Mouse (Mus musculus) left cerebral cortex, adult 18-20 months (tissue): ENCODE data around the gene Ago4. TPM values are rescaled to one million over a fixed set of nuclear protein-coding genes. Genes with fewer than 3 reads are reported as not detected.
"Not testable (repeated sequence)": the region's sequence is repeated elsewhere in the genome, so short reads cannot be mapped to it uniquely, and the experiment has no call there.

Experiments used
- DNase-seq, 2 experiments: peaks; one replicate each; pipeline ENCODE4 v3.0.0; 2021 to 2022; ENCODE audit warnings: low spot score in 2 of 2, mixed read lengths in 1 of 2
- long read RNA-seq, 2 experiments: library from polyadenylated mRNA; stranded (forward); transcript quantifications; one replicate each; pipeline ENCODE4 v2.0.0; 2021
- total RNA-seq, 2 experiments: library from RNA; stranded (reverse); gene quantifications; 2 replicates each; pipeline ENCODE4 v1.2.3; 2021

Gene Ago4
- 1 to 10 TPM; 8.5 to 9.7 TPM for total RNA-seq
- long read RNA-seq, experiment 1, full-length matches to known transcripts: 2 of 8 reads
- long read RNA-seq, experiment 1, partial matches to known transcripts: 3 of 8 reads
- long read RNA-seq, experiment 1, other reads (novel, unspliced or antisense): 3 of 8 reads
- long read RNA-seq, experiment 2, partial matches to known transcripts: 3 of 3 reads
- long read RNA-seq, experiment 2, other reads (novel, unspliced or antisense): 0 of 3 reads

DNA sequence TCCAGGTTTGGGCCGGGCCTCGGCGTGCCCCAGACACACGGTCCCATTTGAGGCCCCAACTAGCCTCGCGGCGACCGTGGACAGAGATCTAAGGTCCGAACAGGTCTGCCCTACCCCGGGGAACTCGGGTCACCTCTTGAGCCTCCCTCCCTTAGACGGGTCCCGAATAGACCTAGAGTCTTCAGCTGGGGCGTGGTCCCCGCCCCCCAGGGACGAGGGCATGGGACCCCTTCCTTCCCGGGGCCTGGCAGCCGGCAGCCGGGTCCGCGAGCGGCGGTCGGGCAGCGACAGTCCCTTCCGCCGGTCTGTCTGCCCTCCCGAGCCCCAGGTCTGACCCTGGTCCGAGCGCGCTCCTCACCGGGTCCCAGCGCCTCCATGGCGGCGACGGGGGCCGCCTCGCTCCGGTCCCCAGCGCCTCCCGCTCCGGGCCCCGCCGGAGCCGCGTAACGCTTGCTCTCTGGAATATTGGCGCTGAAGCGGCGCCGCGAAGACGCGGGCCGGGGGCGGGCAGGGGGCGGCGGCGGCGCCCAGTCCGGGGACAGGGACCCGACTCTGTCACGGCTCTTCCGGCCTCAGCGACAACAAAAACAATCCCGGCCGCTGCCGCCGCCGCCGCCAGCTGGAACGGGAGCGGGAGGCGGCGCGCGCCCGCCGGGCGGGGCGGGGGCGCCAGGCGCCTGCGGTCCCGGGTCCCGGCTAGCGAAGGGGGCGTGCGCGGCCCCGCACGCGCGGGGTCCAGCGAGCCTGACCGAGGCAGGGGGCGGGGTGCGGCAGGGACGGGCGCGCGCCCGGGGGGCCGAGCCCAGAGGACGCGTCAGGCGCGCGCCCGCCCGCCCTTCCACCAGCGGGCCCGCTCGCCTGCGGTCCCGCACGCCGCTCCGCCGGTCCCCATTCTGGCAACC, at the start of gene Ago4:
TSS of gene Ago4 (minus strand) at position 646 of the 902 bp plus-strand sequence.
- DNase-seq: peak; percentile 35 to 56

DNA sequence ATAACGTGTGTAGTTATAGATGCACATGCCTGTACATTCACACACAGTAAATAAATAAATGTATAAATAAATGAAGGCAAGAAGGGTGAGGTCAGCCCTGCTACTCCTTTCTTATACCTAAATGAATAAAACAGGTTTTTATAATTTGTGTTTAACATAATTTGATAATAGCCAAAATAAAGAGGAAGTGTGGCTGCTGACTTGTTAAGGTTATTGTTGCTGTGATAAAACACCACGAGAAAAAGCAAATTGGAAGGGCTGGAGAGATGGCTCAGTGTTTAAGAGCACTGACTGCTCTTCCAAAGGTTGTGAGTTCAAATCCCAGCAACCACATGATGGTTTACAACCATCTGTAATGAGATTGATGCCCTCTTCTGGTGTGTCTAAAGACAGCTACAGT, 45.8 kb upstream of the Ago4 start:
- no peak for DNase-seq

DNA sequence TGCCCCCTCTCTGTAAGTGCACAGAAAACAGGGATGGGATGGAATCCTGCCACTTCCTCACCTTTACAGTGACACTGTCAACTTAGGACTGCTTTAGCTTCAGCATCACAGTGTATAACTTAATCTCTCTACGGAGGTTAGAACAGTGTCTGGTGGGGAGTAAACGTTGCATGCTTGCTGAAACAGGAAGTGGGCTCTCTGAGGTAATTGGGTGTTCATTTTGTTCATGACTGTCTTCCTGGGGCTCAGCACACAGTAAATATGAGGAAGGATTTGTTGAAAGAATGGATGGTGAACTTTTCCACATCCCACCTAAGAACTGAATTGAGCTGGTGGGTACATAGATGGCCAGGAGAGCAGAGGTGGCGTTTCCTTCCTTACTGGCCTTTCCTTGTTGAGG, 44.6 kb upstream of the Ago4 start:
- no peak for DNase-seq

DNA sequence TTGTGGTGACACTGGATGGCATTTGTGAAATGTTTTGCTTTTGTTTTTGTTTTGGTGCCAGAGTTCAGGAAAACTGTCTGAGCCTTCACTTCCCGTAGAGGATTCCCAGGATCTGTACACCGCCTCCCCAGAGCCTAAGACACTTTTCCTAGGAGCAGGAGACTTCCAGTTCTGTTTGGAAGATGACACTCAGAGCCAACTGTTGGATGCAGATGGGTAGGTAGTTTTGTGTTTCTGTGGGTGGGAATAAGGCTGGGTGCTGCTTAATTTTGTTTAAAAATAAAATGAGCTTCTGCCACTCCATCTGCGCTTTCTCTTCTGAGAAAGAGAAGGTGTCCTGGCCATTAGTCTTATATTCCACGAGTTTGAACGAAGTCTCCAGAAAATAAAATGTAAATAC, 43.0 kb upstream of the Ago4 start:
- peak; percentile 14 to 29 for DNase-seq

DNA sequence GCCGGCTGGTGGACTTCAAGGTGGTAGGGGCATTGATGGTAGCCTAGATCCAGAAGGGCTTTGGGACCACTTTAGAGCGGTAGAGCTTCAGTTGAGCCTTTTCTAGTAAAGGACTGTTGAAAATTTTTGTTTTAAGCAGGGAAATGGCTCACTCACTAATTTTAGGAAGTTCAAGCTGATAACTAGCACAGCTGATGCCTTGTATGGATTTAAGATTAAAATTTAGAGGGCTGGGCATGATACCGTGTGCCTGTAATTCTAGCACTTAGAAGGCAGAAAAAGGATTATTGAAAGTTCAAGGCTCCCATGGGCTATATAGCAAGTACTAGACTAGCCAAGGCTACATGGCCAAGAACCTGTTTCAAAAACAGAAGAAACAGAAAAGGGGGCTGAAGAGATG, 36.5 kb upstream of the Ago4 start:
- DNase-seq: no peak

DNA sequence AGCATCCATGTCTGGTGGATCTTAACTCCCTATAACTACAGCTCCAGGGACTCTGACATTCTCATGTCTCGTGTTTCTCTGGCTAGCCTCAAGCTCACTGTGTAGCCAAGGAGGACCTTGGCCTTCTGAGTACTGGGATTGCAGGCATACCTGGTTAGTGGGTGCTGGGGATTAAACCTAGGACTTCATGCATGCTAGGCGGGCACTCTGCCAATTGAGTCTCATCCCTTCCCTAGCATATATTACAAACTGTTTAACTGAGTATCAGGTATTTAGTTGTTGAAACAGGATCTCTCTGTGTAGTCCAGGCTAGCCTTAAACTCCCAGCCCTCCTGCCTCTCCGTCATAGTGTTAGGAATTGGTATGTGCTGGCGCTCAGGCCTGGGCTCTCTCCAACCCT, 34.0 kb upstream of the Ago4 start:
- no peak for DNase-seq

DNA sequence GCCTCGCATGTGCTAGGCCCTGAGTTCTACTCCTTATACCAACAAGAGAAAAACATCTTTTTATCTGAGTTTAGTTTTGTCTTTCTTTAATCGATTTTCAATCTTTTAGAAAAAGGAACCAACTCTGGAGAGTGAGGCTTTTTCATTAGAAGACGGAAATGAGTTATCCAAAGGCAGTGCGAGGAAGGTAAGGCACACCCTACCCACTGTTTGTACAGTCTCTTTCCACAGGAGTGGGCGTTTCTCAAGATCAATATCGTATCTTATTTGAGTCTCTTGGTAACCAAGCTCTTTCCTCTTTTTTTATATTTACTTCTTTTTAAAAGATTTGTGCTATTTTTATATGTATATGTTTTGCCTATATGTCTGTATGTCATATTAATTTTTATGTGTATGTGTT, 30.5 kb upstream of the Ago4 start:
- DNase-seq: no peak

DNA sequence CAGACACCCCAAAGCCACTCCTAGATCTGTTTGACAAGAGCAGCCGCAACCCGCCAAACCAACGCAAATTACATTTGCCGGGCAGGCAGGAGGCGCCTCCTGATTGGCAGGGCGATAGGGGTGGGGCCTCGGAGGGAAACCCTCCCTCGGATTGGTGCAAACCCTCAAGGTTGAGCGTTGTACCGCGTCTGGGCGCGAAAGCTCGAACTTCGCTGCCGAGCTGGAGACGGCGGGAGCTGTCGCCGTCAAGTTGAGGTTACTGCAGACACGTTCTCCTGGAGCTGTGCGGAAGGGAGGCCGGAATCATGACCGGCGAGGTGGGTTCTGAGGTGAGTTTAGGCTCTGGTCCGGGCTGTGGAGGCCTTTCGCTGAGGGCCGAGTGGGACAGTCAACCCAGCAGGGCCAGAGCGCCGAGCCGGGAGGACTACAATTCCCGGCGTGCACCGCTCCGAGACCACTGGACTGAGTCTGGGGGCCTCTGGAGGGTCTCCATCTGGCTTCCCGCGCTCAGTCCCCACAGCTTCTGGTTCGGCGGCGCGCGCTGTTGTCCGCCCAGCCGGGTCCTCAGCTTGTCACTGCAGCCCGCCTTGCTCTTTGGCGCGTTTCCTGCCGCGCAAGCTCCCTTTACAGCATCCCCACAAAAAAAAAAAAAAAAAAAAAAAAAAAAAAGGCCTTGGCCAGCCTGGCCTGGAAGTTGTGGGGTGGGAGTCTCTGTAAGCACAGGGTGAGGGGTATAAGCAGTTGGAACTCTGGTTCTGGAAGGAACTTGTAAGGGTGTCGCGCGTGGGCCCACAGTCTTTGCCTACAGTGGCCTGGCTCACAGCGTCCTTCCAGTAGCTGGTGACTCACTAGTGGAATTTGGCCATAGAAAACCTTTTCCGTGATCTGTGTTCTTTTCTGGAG, 23.8 kb upstream of the Ago4 start, which contains the start of gene Clspn:
TSS of gene Clspn (plus strand) at position 127 of the 903 bp plus-strand sequence.
- peak; percentile 73 to 80 for DNase-seq

DNA sequence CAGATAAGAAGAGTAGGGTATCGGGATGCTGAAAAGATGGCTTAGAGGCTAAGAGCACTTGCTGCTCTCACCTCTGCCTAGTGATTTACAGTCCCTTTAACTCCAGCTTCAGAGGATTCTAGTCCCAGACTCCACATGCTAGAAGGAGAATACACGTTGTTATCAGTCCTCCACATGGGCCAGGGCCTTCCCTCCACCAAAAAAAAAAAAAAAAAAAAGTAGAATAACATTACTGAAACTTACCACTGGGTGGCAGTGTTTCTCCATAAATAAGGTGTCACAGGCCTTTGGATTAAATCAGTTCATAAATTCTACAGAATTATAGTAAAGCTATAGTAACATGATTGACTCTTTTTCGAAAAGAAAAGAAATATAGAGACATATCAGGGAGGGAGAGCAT, 21.2 kb upstream of the Ago4 start:
- no peak for DNase-seq

DNA sequence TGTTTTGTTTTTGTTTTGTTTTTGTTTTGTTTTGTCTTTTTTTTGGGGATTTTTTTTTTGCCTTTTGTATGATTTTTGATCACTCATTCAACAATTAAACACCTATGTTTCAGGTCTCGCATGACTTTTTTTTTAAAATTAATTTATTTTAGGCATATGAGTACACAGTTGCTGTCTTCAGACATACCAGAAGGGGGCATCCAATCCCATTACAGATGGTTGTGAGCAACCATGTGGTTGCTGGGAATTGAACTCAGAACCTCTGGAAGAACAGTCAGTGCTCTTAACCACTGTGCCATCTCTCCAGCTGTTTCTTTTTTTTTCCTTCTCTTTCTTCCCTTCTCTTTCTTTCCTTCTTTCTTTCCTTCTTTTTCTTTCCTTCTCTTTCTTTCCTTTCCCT, 20.4 kb upstream of the Ago4 start:
- no peak for DNase-seq

DNA sequence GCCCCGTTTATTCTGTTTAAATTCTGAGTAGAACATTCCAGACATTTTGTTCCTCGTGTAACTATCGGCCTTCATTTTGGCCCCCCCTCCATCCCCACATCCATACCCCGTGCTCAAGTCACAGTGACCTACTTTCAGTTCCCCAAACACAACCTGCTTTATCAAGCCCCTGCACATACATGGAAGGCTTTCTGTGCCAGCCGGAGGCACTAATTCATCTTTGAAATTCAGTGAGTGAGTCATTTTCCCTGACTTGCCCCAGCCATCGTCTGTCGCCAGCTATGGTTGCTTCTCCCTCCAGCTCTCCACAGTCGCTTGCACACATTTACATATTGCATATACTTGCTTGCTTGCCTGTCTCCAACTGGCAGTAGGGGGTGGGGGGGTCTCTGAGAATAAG, 19.8 kb upstream of the Ago4 start:
- DNase-seq: peak; percentile 36 to 39

DNA sequence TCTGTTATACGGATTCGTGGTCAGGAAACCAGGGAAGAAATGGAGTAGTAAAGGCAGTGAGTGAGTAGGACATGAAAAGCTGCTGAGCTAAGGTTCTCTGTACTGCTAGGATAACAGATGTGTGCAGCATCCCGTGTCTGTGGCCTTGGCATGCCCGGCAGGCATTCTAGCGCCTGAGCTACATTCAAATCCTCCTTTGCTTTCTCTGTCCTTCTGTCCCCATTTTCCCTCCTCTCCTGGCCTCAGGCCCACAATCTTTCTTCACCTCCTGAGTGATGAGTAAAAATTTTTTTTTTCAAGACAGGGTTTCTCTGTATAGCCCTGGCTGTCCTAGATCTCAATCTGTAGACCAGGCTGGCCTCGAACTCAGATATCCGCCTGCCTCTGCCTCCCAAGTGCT, 18.9 kb upstream of the Ago4 start:
- no peak for DNase-seq

DNA sequence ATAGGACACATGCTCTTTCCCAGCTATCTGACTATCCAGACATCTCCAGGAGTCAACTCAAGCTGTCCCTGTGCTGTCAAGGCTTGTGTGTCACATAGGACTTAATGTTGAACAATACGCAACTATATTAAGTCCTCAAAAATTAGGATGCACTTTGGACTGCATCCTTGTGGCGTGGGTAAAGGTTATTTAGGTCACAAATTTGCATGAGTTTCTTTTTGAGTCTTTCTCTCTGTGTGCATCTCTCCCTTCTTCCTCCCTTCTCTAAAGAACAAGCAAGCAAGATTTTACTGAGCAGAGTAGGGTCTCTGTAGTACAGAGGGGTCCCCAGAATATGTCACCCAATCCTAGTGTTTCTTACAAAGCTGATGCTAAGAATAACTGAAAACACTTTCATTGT, 12.9 kb upstream of the Ago4 start:
- DNase-seq: no peak

DNA sequence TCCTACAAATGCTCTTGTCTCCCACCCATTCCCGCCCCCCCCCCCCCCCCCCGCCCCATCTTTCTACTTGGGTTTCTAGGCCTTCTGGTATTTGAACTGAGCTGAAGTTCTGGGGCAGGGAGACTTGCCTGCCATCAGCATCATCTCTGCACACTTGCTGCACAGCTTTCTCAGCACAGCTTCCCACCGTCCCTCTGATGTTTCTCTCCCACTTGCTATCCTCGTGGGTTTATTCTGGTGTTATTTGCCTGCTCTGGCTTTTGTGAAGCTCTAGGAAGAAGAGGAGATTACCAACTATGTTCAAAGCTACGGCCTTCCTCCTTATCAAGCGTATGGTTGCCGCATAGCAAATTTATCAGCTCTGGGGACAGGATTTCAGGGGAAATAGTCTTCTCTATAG, 12.4 kb upstream of the Ago4 start:
- no peak for DNase-seq

DNA sequence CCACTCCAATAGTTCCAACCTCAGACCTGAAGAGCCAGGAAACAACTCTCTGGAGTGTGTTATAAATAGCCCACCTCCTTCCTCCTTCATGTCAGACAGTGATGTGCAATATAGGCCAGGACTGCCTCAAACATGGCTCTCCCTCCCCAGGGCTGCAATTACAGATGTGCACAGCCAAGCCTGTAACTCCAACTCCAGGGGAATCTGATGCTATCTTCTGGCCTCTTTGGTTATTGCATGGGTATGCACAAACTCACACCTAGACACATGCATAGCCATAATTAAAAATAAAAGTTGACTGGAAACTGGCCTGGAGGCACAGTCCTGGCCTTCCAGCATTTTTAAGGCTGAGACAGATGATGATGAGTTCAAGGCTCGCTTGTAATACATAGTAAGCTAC, 11.7 kb upstream of the Ago4 start:
- DNase-seq: no peak

DNA sequence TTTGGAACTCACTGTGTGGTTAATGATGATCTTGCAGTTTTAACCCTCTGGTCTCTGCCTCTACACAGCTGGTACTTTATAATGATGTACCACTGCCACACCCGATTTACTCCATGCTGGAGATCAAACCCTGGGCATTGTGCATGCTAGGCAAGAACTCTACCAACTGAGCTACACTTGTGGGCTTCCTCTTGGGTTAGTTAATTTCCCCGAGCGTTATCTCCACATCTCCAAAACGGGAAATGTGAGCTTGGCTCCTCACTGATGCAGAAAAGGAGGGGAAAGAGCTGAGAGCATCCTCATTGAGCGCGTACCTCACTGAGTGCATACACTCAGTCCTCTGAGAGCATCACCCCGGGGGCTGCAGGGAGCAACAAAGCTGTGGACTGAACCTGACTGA, 9.6 kb upstream of the Ago4 start:
- DNase-seq: no peak

DNA sequence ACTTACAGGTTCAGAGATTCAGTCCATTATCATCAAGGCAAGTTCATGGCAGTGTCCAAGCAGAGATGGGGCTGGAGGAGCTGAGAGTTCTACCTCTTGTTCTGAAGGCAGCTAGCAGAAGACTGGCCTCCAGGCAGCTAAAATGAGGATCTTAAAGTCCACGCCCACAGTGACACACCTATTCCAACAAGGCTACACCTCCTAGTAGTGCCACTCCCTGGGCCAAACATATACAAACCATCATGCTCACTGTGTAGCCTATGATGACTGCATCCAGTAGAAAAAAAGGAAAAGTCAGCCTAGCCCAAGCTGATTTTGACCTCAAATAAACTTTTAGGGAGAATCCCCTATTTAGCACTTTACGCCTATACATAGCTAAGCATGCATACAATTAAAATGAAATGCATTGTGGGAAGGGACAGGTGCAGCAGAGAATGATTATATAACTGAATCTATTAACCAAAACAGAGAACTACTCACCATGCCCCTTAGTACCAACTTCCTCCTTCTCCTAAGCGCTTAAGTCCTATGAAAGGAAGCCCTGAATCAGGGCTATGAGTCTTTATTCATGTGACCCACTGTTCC, 7.3 kb upstream of the Ago4 start:
- DNase-seq: no peak

DNA sequence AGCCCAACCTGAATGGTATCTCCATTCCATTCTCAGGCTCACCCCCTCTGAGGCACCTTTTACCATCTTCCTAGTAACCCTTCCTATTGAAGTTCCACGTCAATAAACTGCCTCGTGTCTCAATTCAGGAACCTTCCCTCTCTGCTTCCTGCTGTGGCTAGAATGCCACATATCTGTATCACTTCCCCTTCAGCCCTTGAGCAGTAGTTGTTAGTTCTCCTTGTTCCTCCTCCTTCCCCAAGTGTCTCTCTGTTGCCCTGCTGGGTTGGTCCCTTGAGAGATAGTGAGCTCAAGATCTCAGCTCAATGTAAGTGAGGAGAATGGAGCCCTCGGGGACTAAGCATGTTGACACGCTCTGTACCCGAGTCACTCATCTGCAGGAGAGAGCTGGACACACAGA, 3.6 kb upstream of the Ago4 start:
- DNase-seq: no peak

DNA sequence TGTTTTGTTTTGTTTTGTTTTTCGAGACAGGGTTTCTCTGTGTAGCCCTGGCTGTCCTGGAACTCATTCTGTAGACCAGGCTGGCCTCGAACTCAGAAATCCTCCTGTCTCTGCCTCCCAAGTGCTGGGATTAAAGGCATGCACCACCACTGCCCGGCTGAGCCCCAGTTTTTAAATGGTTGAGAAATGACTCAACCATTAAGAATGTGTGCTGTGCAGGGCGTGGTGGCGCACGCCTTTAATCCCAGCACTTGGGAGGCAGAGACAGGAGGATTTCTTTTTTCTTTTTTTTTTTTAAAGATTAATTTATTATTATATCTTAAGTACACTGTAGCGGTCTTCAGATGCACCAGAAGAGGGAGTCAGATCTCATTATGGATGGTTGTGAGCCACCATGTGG, 2.4 kb upstream of the Ago4 start:
- not testable (repeated sequence) for DNase-seq

DNA sequence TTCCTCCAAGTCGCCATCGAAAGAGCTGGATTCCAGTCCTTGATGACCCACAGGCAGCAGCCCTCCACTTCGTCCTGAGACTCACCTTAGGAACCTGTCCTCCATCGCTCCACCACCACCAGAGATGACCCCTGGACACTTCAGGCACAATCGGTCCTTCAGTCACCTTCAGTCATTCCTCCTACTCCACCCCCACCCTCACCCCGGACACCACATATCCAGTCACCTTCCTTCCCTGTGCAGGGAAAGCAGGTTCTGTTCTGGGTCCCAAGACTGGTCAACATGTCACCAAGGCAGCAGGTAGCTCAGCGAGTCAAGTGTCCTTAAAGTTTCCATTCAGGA, 428 bp upstream of the Ago4 start:
- no peak for DNase-seq

DNA sequence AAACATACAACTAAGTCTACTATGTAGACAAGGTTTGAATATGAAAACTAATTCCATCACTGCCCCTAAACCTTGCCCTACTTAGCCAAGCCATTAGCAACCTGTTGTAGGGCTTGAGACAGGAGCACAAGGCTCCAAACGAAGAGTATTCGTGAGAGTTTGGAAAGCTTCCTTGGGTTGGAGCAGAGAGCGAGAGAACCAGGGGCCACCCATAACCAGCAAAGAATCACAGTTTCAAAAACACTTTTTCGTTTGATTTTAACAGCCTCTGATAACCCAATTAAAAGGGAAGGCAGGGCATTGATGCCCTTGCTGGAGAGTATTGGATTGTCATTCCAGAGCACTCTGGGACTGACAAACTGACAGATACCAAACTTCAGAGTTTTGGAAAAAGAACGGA, 980 bp downstream of the Ago4 start:
- no peak for DNase-seq
